Mouse (Mus musculus): ENCODE measurements around the gene Rapgef1.

GRCm38 (mm10) chr2:29716143-29716542 is 96.6 kb downstream of the Rapgef1 start:
- TF ChIP-seq CTCF (IDR thresholded peaks at IDR 0.05; ENCODE audit: insufficient read depth, low read depth, low read length) (no peak), POLR2A (IDR thresholded peaks at IDR 0.05; ENCODE audit: insufficient read depth, low read depth, low read length) (no peak)
